Mouse (Mus musculus) B cell, adult 62 days (primary cell): ENCODE measurements around the gene Hs3st3a1. TPM values are rescaled to one million over a fixed set of nuclear protein-coding genes. Genes with fewer than 3 reads are reported as not detected.

ENCODE experiments used
- total RNA-seq: library from RNA; stranded (reverse); gene quantifications from 4 replicates; pipeline ENCODE4 v1.2.4, GENCODE M21; 2023

Gene Hs3st3a1
- total RNA-seq = 0.25 to 0.60 TPM (median 0.34 TPM) in 4 replicates

GRCm38 (mm10) chr11:64434611-64435545 is at the start of gene Hs3st3a1:
Gene Hs3st3a1, plus strand, starts transcription at chr11:64435332.

DNA sequence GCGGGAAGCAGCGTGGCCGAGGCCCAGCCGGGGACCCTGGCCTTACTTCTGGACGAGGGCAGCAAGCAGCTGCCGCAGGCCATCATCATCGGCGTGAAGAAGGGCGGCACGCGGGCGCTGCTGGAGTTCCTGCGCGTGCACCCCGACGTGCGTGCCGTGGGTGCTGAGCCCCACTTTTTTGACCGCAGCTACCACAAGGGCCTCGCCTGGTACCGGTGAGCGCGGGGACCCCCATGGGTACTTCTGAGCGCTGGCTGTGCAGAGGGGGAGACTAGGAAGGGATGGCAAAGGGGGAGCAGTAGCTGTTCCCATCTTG is 1.2 kb downstream of the Hs3st3a1 start, which contains the start of gene F930015N05Rik:
F930015N05Rik (minus strand) TSS at position 242 of the 316 bp plus-strand sequence.

Other genes with a start within 250 kb of the Hs3st3a1 start
- not detected in 4 replicates for gene F930015N05Rik, start 1.3 kb downstream of the Hs3st3a1 start, total RNA-seq